Mouse (Mus musculus) testis, postnatal 14 days (tissue): ENCODE results near the gene Tmem117.

Source experiments
- DNase-seq: peaks from one replicate; pipeline ENCODE4 v3.0.0; 2021; ENCODE audit warnings: low spot score

The Tmem117 gene

GRCm38 (mm10) chr15:94903188-94903587 lies 274.2 kb downstream of the Tmem117 start:
- no peak for DNase-seq

- DNase-seq, result no peak
These were observed 275.8 kb downstream of the Tmem117 start for GRCm38 (mm10) chr15:94904672-94905407.

DNA sequence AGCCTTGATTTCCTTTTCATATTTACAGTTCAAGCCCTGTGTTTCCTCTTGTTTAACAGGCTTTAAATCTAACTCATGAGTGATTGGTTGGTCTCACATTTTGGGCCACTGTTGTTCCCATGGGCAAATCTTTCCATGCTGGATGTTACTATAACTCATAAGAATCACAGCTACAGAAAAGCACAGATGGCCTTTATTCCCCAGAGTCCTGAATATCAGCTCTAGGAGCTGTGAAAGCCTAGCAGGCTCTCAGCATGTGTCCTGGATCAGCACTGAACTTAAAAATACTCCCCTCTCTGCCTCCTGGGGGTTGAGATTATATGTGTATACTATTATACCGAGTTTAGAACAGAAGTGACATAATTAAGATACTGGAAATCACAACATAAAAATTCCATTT lies 292.6 kb downstream of the Tmem117 start:
- no peak for DNase-seq

DNA sequence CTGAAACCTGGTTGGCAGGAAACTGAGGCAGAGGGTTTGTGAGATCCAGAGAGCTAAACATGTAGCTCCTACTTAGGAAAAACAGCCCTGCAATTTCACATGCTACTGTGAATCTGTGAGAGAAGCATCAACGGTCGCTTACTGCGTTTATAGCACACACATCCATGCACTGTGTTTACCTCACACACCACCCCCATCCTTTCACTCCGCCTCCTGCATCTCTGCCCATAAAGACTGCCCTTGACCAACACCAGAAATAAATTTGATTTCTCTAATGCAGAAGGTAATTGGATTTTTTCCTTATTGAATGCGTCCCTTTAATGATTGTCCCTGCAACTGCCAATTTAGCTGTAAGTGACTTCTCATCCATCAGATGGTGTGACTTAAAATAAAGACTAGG lies 299.0 kb downstream of the Tmem117 start:
- no peak for DNase-seq

DNA sequence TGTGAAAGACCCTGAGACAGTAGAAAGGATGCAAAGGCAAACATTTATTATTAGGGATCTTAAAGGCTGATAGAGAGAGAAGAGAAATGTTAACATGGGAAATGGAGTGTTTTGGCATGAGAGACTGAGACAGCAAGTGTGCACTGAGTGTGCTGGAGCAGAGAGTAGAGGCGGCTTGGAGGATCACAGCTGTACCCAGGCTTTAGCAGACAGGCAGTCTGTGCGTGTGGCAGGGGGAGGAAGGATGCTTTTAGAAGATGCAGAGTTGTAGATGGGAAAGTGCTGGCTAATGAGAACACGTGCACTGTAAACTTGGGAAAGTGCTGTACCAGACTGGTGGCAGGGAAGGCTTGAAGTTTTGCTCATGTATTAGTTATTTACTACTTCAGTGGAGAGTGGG lies 301.7 kb downstream of the Tmem117 start:
- no peak for DNase-seq

DNA sequence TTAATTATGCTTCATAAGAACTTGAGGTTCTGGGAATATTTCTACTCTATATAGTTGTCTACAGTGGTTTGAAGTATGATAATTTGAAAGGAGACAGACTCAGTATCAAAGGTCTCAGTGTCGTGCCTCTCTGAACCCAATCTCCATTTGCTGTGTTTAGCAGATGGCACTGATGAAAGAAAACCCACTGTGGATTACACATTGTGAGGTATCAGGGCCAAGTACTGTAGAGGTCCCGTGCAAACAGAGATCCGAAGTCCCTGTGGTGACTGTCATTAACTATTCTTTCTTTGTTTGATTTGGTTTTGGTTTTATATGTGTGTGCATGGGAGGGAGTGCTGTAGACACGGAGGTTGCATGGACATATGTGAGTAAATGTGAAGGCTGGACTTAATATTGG lies 304.0 kb downstream of the Tmem117 start:
- no peak for DNase-seq

- no peak for DNase-seq
These were observed 304.4 kb downstream of the Tmem117 start for GRCm38 (mm10) chr15:94933480-94933879.

DNA sequence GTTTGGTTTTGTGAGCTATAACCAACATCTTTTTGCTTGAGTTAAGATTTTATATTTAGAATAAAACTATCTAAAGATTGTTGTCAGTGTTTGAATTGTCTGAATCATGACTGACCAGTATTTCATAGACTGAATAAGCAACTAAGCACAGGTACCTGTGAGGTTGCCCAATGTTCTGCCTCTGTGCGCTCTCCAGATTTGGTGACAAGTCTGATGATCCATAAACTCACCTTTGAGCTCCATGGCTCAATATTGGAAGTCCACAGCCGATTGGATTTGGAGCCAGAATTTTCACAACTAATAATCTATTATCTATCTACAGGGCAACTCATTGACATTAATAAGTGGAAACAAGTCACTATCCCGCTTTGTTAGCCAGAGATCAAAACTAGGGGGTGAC lies 312.9 kb downstream of the Tmem117 start:
- DNase-seq, result no peak

DNA sequence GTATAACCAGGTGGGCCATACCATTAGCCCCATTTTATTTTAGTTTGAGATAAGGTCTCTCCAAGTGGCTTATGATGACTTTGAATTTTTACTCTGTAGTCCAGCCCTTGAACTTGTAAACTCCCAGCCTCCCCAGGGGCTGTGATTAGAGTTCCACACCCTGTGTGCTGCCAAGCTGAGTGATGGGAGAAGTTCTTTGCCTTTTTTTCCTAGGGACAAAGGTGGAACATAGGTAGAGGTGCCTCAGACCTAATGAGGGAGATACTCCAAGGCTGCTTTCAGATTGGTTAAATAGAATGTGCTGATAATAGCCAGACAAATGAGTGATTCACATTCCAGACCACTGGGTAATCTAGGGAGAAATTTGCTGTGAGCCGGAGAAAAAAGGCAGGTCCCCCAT lies 313.4 kb downstream of the Tmem117 start:
- DNase-seq, result no peak

GRCm38 (mm10) chr15:94943891-94944290 lies 314.9 kb downstream of the Tmem117 start:
- no peak for DNase-seq

GRCm38 (mm10) chr15:94951382-94952048 lies 322.5 kb downstream of the Tmem117 start:
- no peak for DNase-seq

DNA sequence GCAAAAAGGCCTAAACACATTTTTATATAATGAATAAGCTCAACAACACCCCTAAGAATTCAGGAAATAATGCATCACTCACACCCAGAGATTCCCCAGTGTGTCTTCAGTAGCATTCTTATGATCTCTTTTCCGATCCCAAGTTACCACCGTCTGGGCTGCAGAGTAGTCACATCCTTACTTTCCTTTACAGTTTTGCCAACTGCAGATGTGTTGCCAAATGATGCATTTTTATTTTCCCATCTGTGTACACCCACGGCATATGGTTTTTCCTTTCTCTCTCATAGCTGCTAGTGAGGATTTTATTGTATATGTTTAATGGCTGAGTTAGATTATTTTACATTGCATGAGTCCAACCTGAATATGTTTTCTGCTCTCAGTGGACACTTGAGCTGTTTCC lies 327.7 kb downstream of the Tmem117 start:
- no peak for DNase-seq

- no peak for DNase-seq
These were observed 328.2 kb downstream of the Tmem117 start for GRCm38 (mm10) chr15:94957202-94957601.

DNA sequence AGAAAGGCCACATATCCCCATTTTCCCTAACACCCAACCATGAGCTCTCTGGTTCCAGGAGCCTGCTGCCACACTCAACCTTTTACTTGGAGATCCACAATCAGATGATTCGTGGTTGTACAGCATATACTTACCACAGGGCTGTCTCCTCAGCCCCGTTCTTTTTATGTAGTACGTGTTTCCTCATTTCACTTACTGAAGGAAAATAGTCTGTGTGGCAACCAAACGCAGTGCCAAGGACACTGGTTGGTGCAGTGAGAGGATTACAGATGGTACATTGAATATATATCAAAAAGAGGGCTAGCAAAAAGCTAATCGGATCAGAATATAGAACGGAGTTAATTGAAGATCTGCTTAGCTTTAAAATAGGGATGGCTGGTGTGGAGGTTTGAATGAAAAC lies 338.0 kb downstream of the Tmem117 start:
- DNase-seq, result no peak

DNA sequence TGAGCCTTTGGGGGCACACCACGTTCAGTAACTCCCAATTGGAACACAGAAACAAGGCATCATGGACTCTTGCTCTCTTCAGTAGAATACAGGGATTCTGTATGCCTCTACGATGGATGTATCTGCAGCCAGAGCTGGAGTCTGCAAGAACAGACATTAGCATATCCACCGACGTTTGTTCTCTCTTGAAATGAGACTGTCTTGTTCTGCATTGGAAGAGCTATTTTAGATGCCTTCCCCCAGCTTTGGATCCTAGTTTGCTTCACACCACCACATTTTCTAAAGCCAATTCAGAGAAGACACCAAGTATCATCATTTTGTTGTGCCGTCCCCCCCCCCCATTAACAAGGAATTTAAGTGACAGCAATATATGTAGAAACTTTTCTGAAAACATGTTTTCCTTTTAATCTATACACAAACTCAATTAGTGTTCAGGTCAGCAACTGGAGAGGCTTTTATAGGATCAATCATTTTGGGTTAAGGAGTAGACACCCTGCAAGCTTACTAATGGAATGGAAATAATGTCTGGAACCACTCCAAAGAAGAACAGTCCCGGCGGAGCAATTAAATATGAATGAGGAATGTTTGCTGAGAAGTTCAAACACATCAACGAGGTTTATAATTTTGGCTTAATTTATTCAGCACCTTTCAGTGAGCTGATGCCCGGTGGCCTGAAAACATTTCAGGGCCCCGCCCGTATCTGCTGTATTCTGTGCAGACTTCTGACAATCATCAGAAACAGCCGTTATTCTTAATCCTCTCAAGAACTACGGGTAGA lies 339.6 kb downstream of the Tmem117 start:
- DNase-seq, result no peak

GRCm38 (mm10) chr15:94981798-94982197 lies 352.8 kb downstream of the Tmem117 start:
- no peak for DNase-seq

DNA sequence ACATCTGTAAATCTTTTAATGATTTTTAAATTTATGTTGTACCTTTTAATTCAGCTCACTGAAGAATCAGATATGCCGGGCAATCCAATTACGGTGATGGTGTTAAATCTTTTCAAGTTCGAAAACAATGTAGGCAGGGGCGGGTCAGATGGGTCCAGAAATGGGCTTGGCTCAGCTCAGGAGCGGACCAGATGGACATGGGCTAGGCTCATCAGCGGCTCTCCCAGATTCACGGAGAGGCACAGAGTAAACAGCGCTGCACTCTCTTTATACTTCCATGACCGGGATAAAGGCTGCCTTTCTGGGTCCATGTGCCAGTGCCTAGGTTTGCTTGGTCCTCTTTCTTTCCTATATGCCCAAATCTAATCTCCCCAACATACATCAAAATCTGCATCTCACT lies 366.3 kb downstream of the Tmem117 start:
- no peak for DNase-seq

DNA sequence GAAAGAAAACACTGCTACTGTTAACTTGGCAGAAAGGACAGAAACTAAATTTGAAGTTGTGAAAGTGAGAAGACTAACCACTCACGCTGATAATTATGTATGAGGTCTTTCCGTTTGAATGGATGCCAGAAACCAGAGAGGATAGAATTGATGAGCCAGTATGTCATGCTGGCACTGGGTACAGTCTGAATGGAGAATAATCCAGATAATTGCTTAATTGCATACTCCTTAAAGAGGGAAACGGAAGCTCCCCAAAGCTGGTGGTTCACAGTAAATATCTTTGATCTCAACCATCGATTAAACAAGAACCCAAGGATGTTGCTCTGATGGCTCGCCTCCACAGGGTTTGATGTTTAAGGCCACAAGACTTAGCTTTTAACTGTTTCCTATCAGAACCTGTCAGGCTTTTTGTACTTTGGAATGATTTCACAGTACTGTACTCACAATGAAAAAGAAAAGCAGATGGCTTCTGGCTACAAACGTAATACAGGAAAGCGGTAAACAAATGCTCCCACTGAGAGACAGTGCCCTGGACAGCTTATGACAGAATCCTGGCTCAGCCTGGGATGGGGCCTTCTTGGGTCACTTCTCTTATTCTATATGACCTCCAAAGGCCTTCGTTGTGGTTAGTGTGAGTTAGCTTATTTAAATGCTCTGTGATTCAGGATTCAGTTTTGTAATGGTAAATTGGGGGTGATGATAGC lies 376.2 kb downstream of the Tmem117 start:
- DNase-seq, result no peak

GRCm38 (mm10) chr15:95022251-95022650 lies 393.2 kb downstream of the Tmem117 start:
- no peak for DNase-seq

- DNase-seq, result no peak
These were observed 395.4 kb downstream of the Tmem117 start for GRCm38 (mm10) chr15:95024401-95024800.

DNA sequence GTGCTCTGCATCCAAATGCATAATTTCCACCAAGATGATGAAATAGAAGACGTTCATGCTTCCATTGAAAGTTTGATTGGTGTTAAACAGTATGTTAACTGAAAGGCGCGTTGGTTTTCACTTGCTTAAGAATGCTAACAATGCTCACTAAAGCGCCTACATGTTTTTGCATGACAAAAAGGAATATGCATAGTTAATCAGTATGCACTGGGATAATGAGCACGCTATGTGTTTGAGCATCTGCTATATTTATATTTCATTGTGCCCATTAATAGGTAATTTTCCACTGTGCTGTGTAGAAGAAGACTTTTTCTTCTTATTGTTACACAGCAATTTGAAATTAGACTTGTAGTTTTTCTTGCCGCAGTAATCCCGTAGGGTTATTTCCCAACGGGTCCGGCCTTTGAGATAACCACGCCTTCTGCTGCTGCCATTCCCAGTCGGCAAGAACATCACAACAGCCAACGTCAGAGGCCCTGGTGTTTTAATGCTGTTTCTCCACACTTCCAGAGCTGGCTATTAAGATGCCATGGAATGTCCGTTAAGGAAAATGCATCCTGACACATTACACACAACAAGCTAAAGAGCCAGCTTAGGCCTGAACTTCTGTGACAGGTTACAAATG lies 399.9 kb downstream of the Tmem117 start:
- DNase-seq, result no peak

DNA sequence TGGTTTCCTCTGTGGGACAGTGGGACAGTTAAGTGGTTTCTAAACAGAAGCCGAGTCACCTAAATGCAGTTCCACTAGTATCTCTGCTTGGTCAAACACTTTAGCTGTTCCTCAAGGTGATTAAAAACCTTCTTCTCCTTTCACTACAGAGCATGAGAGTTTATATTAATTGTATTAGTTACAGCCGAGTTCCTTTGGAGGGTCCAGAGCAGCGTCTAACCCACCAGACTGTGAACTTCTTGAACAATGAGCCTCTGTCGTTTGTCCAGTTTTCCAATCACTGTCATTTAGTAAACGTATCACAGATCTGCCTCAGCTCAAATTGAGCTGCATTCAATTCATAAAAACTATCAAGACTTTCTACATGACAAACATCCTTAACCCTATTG lies 400.4 kb downstream of the Tmem117 start:
- DNase-seq, result no peak
